Mouse (Mus musculus) erythroblast, adult 5-6 weeks (primary cell): ENCODE results near the gene Nat9. TPM values are rescaled to one million over a fixed set of nuclear protein-coding genes. Genes with fewer than 3 reads are reported as not detected.
A peak's percentile ranks its signal among the peaks of the same experiment; 100 is the strongest.

ENCODE experiments used
- ATAC-seq: replicated peaks from 2 replicates; pipeline ENCODE4 v1.8.0; 2016; ENCODE audit warnings: moderate number of reproducible peaks, mild to moderate bottlenecking, moderate TSS enrichment, inconsistent platforms; ENCODE audit not compliant: poor library complexity, low FRiP score, severe bottlenecking
- total RNA-seq, 2 experiments: library from RNA; stranded (forward) in 1 of 2; stranded (reverse) in 1 of 2; fragments of 150-400 nt in 1 of 2; fragments of 200-764, 138-1000 nt in 1 of 2; gene quantifications; 2 replicates each; pipeline versions ENCODE4 v1.2.3 to v1.2.4; 2015 to 2017; ENCODE audit warnings: low replicate concordance in 2 of 2

Gene Nat9
- total RNA-seq, 2 experiments from 2014 or later = 8.8 to 10.5 TPM

- ATAC-seq = no peak
Measured at GRCm38 (mm10) chr11:115179881-115180280, 7.8 kb downstream of the Nat9 start.

- ATAC-seq = no peak
Measured at GRCm38 (mm10) chr11:115179191-115179590, 8.5 kb downstream of the Nat9 start.

- no peak for ATAC-seq
Measured at GRCm38 (mm10) chr11:115178766-115179165, 8.9 kb downstream of the Nat9 start.

GRCm38 (mm10) chr11:115177559-115178195 lies 10.0 kb downstream of the Nat9 start:
- no peak for ATAC-seq

- ATAC-seq = no peak
Measured at GRCm38 (mm10) chr11:115176399-115177190, 11.1 kb downstream of the Nat9 start.

GRCm38 (mm10) chr11:115173549-115174339 lies 13.9 kb downstream of the Nat9 start:
- no peak for ATAC-seq

- no peak for ATAC-seq
Measured at GRCm38 (mm10) chr11:115172825-115173287, 14.8 kb downstream of the Nat9 start.

- no peak for ATAC-seq
Measured at GRCm38 (mm10) chr11:115171125-115171524, 16.5 kb downstream of the Nat9 start.

GRCm38 (mm10) chr11:115169430-115169829 lies 18.2 kb downstream of the Nat9 start:
- ATAC-seq = no peak

GRCm38 (mm10) chr11:115167631-115168249 lies 19.9 kb downstream of the Nat9 start:
- no peak for ATAC-seq

- ATAC-seq = no peak
Measured at GRCm38 (mm10) chr11:115166776-115167175, 20.9 kb downstream of the Nat9 start.

GRCm38 (mm10) chr11:115164976-115165374 lies 22.7 kb downstream of the Nat9 start:
- no peak for ATAC-seq

GRCm38 (mm10) chr11:115164341-115164975 lies 23.2 kb downstream of the Nat9 start:
- no peak for ATAC-seq

- no peak for ATAC-seq
Measured at GRCm38 (mm10) chr11:115163568-115164150, 24.0 kb downstream of the Nat9 start.

GRCm38 (mm10) chr11:115162832-115163480 lies 24.7 kb downstream of the Nat9 start, which contains the start of gene Slc9a3r1:
Slc9a3r1 (plus strand) TSS chr11:115163341.
- ATAC-seq = peak; percentile 93

GRCm38 (mm10) chr11:115162205-115162601 lies 25.5 kb downstream of the Nat9 start:
- no peak for ATAC-seq

- ATAC-seq = no peak
Measured at GRCm38 (mm10) chr11:115161578-115162204, 26.0 kb downstream of the Nat9 start.
